Mouse (Mus musculus): Measurements from ENCODE around the gene Krtap19-2.

GRCm38 (mm10) chr16:88826978-88827377 lies 47.1 kb downstream of the Krtap19-2 start:
- TF ChIP-seq USF1 (IDR thresholded peaks at IDR 0.05; ENCODE audit: low read depth) = no peak
- TF ChIP-seq POLR2A (IDR thresholded peaks at IDR 0.05; ENCODE audit: insufficient read length, low read depth) = no peak
- no peak for TF ChIP-seq MYOG (IDR thresholded peaks at IDR 0.05; ENCODE audit: control insufficient read depth in 1 of 3, insufficient read depth in 1 of 3, insufficient read length in 2 of 3, low read depth in 2 of 3)
- no peak for TF ChIP-seq MAX (IDR thresholded peaks at IDR 0.05; ENCODE audit: low read depth)
- TF ChIP-seq TCF12 (IDR thresholded peaks at IDR 0.05; ENCODE audit: insufficient read depth, poor library complexity, severe bottlenecking) = no peak
- TF ChIP-seq MYOD1 (IDR thresholded peaks at IDR 0.05; ENCODE audit: control insufficient read depth in 1 of 3, insufficient read length in 2 of 3, low read depth in 2 of 3) = no peak
- no peak for TF ChIP-seq E2F4 (IDR thresholded peaks at IDR 0.05; ENCODE audit: insufficient read depth)
- TF ChIP-seq POLR2AphosphoS2 (IDR thresholded peaks at IDR 0.05; ENCODE audit: insufficient read length, low read depth) = no peak
- no peak for TF ChIP-seq REST (IDR thresholded peaks at IDR 0.05; ENCODE audit: insufficient read depth, insufficient read length)
